Mouse (Mus musculus) left cerebral cortex, postnatal 4 days (tissue): ENCODE results near the gene Spef2. TPM values are rescaled to one million over a fixed set of nuclear protein-coding genes. Genes with fewer than 3 reads are reported as not detected.
A peak's percentile ranks its signal among the peaks of the same experiment; 100 is the strongest.
"Not testable (repeated sequence)": the region's sequence is repeated elsewhere in the genome, so short reads cannot be mapped to it uniquely, and the experiment has no call there.

Experiments
- DNase-seq: peaks from one replicate; pipeline ENCODE4 v3.0.0-alpha.2; 2022
- intact Hi-C: fragments of 180-260 bp; cut with DNase I; formaldehyde crosslinking; loops from one replicate; pipeline ENCODE4 v1.15.1; 2025
- total RNA-seq, 2 experiments: library from RNA; stranded (reverse); gene quantifications; 2 replicates each; pipeline ENCODE4 v1.2.3; 2021

Gene Spef2
- total RNA-seq, 2 experiments from 2014 or later: 0.62 to 0.88 TPM

- intact Hi-C loops: no loop called here
These were observed 71.2 kb downstream of the Spef2 start for GRCm38 (mm10) chr15:9677343-9678036.

GRCm38 (mm10) chr15:9668575-9668974, 80.1 kb downstream of the Spef2 start:
- intact Hi-C loops: no loop called here
- no peak for DNase-seq

More at GRCm38 (mm10) chr15:9677343-9678036, 71.2 kb downstream of the Spef2 start:
- no peak for DNase-seq

- DNase-seq, intact Hi-C loops: not testable (repeated sequence)
These were observed 83.7 kb downstream of the Spef2 start for GRCm38 (mm10) chr15:9664948-9665347.

- DNase-seq: no peak
- intact Hi-C loops: no loop called here
These were observed 87.5 kb downstream of the Spef2 start for GRCm38 (mm10) chr15:9661215-9661614.

DNA sequence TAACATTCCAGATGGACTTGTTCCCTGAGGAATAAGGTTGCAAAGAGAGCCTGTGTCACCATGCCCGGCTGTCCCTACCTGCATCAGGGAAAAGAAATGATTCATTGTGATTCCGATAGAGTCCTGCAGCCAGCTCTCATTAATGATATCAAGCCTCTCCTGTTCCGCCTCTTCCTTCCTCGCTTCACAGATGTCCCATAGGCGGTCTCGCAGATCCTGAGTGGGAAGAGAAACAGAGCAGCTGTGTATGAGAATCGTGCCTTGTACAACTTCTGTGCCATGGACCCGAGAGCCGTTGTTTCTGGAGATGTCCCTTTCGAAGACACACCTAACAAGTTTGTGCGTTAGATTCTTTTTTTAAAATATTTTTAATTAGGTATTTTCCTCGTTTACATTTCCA, 114.2 kb downstream of the Spef2 start:
- intact Hi-C loops: no loop called here
- no peak for DNase-seq

- intact Hi-C loops: no loop called here
These were observed 117.0 kb downstream of the Spef2 start for GRCm38 (mm10) chr15:9631657-9632056.

DNA sequence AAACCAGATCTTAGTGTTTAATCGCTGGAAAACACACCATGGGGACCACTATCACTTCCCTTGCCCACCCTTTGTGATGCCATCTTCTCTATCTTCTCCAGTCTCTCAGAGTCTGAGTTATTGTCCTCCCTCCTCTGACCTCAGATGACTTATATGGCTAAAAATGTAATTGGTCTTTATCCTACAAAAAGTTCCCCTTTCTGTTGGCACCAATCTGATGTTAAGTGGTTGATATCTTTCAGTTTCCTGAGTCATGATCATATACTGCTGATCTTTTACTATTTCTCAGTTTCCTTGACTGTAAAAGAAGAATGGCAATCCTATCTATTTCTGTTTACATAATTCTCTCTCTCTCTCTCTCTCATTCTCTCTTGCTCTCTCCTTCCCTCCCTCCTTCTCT, 119.0 kb downstream of the Spef2 start:
- no peak for DNase-seq
- intact Hi-C loops: no loop called here

More at GRCm38 (mm10) chr15:9631657-9632056, 117.0 kb downstream of the Spef2 start:
- no peak for DNase-seq

- DNase-seq: no peak
- intact Hi-C loops: no loop called here
These were observed 124.0 kb downstream of the Spef2 start for GRCm38 (mm10) chr15:9624619-9625018.

DNA sequence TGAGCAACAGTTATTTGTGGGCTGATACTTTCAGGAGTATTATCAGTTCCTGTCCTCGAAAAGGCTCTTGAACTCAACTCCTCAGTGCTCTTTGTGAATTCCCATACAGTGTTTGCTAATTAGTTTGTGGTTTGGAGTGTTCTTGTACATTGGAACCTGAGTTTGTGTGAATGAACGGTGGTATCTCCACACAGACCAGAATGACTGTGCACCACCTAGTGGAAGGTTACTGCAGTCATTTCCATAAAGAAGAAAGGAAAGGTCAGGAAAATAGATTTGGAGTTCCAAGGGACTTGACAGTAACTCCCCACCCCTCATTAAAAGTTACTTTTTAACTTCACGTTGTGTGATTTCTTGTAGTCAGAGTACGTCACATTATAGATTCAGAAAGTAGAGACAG, 140.5 kb downstream of the Spef2 start:
- no peak for DNase-seq
- intact Hi-C loops: no loop called here

GRCm38 (mm10) chr15:9600088-9600455, 148.6 kb downstream of the Spef2 start:
- intact Hi-C loops: no loop called here
- DNase-seq: no peak

- intact Hi-C loops: no loop called here
- no peak for DNase-seq
These were observed 149.1 kb downstream of the Spef2 start for GRCm38 (mm10) chr15:9599382-9600087.

- intact Hi-C loops: no loop called here
These were observed 152.2 kb downstream of the Spef2 start for GRCm38 (mm10) chr15:9596298-9597060.

GRCm38 (mm10) chr15:9589939-9590338, 158.7 kb downstream of the Spef2 start:
- DNase-seq: no peak
- intact Hi-C loops: no loop called here

More at GRCm38 (mm10) chr15:9596298-9597060, 152.2 kb downstream of the Spef2 start:
- DNase-seq: no peak

- peak; percentile 4 for DNase-seq
- intact Hi-C loops: no loop called here
These were observed 168.0 kb downstream of the Spef2 start for GRCm38 (mm10) chr15:9580470-9581280.

DNA sequence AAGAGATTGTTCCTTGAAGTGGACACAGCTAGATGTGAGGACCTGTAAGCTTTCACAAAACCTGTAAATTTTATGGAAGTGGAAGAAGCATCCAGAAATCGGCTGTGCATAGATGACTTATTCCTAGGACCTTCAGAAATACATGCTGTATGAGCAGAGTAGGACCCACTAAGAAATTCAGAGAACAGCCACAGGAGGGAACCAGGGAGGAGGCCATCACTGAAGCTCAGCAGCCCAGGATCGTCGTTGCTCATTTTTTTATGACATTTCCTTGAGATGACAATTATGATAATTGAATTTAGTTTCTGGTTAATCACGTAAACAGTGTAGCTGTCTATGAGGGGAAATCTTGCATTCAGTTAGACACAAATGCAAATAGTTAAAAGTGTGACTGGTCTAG, 171.4 kb downstream of the Spef2 start:
- DNase-seq: no peak
- intact Hi-C loops: no loop called here

- DNase-seq: no peak
- intact Hi-C loops: no loop called here
These were observed 173.9 kb downstream of the Spef2 start for GRCm38 (mm10) chr15:9574796-9575195.

GRCm38 (mm10) chr15:9573361-9573760, 175.3 kb downstream of the Spef2 start:
- intact Hi-C loops: no loop called here
- peak; percentile 7 for DNase-seq

- no peak for DNase-seq
- intact Hi-C loops: no loop called here
These were observed 176.0 kb downstream of the Spef2 start for GRCm38 (mm10) chr15:9572664-9573063.

GRCm38 (mm10) chr15:9571896-9572295, 176.8 kb downstream of the Spef2 start:
- intact Hi-C loops: no loop called here
- DNase-seq: no peak

DNA sequence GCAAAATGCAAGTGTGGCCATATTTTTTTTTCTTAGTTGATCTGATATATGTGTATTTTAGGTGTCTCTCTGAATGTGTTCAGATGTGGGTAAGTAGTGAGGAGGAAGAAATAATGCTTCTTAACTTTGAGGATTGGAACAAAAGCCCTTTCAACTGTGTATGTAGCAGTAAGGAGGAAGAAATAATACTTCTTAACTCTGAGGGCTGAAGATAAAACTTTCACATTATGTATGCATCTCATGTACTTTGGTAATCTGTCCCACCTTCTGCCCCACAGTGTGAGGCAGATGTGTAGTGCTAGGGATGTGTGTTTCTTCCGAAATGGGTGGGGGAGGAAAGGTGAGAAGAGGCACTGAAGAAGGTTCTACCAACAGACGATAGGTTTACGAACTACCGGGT, 181.4 kb downstream of the Spef2 start:
- intact Hi-C loops: no loop called here
- no peak for DNase-seq

DNA sequence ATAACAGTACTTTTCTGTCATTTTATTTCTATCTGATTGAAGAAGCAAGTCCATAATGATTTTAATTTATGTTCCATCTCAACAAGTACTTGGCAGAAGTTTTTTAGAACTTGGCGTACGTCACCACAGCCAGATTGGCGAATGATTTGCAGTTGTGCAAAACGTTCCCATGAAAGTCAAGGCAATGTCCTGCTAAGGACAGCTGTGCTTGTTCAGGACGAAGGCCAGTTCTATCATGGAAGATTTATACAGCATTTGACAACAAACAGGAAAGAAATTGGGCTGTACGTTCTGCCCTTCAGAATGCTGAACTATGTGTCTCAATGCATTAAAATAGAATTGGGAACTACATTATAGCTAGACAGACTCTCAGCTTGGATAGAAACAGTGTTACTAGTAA, 183.3 kb downstream of the Spef2 start:
- intact Hi-C loops: no loop called here
- DNase-seq: no peak
